Mouse (Mus musculus) lung, postnatal 0 days (tissue): Measurements from ENCODE around the gene Ncoa3.

Experiments used
- CTCF ChIP-seq: IDR thresholded peaks from 2 replicates; pipeline ENCODE4 v1.5.1; 2016; ENCODE audit warnings: antibody characterized with exemption, mild to moderate bottlenecking
- EP300 ChIP-seq: IDR thresholded peaks from 2 replicates; pipeline ENCODE4 v1.6.1; 2016; ENCODE audit warnings: antibody characterized with exemption, mild to moderate bottlenecking, control low read depth

GRCm38 (mm10) chr2:166012145-166012544 lies 19.7 kb downstream of the Ncoa3 start:
- no peak for TF ChIP-seq CTCF
- no peak for TF ChIP-seq EP300
